Mouse (Mus musculus) right cerebral cortex, postnatal 14 days (tissue): ENCODE measurements at regions not wholly inside any gene's neighbourhood (a gene's known extent, or its start where the extent isn't known, plus 50 kb on each side); places are given as distances from the start of the nearest gene placed in this dataset.

Experiments used
- DNase-seq: peaks from one replicate; pipeline ENCODE4 v3.0.0; 2022

GRCm38 (mm10) chr15:61127130-61127529, 204.3 kb upstream of the A1bg start:
- no peak for DNase-seq

DNA sequence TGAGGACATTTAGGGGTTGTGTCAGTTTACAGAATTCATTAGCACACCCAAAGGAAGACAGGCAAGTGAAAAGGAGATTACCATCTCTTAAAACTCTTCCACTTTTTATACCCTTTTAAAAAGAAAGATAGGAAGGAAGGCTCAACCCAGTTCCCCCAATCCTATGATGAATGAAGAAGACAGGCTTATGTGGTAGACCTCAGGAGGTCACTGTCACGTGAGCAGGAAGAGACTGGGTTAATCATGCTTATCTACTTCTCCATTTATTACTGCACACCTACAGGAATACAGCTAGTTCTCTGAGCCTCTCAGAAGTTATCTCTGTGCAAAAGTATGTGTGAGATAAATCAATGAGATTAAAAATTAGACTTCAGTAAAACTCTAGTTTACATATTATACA, 194.1 kb upstream of the A1bg start:
- no peak for DNase-seq

GRCm38 (mm10) chr15:61109429-61110128, 186.8 kb upstream of the A1bg start:
- DNase-seq, result no peak

DNA sequence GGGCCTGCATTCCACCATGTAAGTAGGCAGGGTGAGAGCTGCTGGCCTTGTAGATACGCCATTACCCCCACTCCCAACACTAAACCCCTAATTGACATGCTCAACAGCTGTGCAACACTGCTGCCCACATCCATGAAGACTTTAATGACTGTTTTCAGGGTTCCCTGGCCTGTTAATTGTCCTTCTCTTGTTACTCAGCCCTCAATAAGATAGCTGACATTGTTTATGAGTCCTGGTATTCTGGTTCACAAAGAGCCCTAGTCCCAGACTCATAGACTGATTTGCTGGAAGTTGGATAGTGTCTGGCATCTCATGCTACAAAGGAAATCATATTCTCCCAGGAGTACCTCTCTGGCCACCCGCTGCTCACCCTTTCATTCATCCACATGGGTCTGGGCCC, 186.1 kb upstream of the A1bg start:
- no peak for DNase-seq

DNA sequence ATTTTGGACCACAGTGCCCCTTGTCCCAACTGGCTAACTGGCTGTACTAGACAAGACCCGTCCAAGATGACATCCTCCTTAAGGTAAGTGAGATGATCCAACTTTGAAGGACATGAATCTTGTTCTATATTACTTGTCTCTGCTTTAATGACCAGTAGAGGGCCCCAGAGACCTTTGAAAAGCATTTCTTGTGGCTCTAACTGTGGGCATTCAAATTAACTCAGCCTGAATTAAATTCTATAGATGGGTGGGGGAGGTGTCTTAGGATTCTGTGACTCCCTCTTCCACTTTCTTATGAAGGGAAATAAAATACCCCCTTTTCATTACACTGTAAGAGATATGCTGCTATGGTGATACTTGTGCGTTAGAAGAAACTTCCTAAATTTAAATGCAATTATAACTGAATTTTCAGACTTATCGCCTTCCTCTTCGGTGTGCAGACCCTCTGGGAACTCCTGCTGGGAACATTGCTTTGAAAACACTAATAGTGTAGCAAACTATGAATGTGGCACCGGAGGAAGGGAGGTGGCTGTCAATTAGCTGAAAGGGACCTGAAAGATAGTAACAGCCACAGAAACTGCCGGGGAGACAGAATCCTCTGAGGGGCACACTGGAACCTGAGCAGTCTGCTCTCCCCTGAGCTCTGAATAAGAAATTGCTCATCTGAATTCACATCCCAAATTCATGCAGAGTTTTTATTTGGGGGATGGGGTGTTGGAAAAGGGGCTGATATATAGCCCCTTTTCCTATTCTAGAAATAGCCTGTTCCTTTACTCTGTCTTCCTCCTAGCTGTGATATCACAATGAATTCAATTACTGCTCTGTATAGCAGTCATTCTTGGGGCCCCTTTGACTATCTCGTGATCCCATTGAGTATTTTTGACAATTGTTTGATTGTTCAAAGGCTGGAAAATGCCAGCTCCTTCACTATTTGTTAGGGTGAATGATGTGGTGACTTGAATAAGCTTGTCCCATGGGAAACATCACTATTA, 179.9 kb upstream of the A1bg start:
- DNase-seq, result peak; percentile 24

GRCm38 (mm10) chr15:61100807-61101206, 178.0 kb upstream of the A1bg start:
- no peak for DNase-seq

DNA sequence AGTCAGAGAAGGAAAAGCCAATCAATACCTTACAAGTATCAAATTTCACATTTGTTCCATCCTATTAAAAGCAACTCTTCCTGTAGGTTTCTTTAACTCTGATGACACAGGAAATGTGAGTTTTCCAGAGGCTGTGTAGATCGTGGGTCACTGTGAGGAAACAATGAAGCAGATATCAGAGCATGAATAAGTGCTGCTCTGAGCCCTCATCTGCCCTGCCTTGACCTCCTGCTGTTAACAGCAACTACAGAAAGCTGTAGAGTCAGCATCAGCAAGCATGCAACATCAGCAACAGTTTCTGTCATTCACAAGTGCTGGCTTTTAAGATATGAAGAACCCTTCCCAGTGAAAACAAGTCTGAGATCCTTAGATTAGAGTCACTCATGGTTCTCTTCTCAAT, 176.2 kb upstream of the A1bg start:
- no peak for DNase-seq

- no peak for DNase-seq
Observed at GRCm38 (mm10) chr15:61098519-61098918, 175.7 kb upstream of the A1bg start.

DNA sequence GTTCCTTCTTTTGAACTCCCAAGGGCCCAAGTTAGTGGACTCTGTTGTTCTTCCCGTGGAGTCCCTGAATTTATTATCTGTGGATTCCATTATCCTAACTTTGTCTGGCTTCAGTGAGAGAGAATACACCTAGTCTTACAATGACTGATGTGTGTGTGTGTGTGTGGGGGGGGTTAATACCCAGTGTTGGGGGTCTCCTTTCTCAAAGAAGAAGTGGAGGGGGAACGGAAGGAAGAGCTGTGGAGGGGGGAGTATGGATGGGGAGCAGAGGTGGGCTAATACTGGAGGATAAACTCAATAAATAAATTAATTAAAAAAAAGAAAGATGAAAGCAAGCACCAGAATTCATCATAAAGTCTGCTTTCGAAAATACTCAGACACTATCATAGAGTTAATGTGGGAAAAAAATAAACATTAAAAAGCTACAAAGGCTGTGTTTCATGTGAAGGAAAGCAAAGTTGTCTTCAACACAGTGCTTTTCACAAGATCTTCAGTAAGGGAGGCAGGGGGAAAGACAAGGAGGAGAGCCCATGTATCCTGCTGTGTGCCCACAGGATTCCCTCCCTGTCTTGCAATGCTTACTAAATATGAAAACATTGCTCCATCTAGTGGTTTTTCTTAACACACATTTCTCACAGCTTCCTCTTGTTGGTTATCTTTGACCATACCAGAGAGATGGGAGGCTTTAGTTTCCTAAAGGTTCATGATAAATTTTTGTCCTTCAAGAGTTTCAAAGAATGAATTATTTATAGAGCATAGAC, 173.4 kb upstream of the A1bg start:
- no peak for DNase-seq

- no peak for DNase-seq
Observed at GRCm38 (mm10) chr15:61055017-61055609, 132.3 kb upstream of the A1bg start.

DNA sequence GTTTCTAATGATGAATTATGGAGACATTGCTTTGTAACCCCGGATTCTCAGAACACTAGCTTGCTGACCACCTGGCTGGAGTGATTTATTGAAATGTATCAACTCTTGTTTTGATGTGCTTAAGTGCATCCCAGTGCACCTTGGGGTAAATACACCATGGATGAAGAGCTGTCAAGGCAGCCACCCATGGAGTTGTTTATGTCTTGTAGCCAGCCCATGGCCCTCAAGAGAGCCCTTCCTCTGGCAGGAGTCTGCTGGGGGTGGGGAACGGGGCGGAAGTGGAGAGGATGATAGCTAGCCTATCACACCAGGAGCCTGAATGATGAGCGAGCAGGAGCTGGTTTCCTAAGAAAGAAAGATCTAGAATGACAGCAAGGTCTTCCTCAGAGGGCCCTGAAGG, 128.6 kb upstream of the A1bg start:
- no peak for DNase-seq

DNA sequence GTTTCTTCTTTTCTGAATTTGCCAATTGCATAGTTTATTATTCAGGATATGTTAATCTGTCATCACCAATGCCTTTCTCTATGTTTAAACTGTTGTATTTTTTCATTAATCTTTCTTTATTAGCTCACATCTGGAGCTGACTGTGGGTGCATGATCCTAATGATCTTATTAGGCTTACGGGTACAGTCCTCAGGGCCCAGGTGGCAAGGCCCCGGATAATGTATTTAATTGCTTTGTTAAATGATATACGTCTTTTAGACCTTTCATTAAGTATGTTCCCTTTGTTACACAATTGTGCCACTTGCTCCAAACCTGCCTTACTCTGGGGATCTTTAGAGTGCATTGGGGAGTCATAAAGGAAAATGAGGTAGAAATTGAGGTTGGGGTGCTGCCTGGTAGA, 86.7 kb upstream of the A1bg start:
- no peak for DNase-seq

GRCm38 (mm10) chr15:61007461-61008059, 84.7 kb upstream of the A1bg start:
- no peak for DNase-seq

DNA sequence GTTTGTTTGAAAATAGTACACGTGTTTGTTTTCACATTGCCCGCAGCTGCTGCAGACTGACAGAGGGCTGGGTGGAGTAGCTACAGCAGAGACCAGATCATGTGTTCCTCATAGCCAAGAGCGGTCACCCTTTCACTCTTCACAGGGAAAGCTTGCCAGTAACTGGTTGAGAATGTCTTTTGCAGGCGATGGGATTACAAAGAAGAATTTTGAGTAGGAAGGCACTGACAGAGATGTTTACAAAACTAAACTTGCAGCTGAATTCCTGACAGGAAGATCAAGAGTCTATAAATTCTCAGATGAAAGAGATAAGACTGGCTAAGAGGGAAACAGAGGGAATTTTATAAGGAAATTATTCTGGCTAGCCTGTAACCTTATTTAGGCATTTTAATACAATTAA, 83.8 kb upstream of the A1bg start:
- DNase-seq, result no peak

DNA sequence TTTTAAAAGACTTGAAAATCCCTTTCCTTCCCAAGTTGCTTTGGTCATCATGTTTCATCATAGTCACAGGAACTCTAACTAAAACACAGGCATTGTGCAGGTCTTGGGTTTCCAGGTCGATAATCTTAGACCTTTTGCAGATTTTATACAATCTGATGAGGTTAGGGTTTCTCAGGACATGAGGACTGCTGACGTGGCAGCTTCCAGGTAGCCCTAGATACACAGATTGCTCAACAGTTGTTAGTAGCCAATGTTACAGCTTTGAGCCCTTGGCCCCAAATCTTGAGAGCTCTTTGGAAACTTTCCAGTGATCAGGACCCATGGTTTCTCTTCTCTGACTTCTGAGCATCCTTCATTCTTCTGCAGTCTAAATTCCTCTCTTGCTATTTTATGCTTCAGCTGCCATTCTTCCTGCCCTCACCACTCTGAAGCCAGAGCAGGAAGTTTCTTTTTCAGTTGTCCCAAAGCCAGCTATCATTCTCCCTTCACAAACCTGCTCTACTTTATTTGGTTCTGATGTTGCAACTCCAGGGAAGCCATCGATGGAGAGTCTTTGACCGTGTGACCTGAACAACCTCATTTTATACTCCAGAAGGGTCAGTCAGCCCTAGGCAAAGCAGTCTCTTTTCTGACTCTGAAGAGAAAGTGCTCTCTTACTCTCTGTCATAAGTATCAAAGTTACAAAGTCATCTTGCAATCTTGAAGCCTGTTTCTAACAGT, 71.3 kb upstream of the A1bg start:
- no peak for DNase-seq

DNA sequence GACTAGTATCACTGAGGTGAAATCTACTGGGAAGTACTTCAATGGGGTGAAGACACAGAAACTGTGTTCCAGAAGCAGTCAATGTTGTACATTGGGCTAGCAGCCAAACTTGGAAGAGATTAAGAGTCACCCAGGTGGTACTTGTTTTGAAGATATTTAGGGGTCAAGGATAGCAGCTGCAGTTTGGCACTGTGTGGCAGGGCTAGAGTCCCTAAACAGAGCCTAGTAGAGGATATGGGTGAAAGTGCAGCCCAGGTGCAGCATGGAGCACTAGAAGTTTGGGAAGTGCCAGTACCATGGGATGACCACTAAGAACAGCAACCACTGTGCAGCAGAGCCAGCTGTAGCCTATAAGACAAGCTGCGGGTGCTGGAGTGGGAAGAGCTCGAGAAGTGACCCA, 70.6 kb upstream of the A1bg start:
- no peak for DNase-seq

DNA sequence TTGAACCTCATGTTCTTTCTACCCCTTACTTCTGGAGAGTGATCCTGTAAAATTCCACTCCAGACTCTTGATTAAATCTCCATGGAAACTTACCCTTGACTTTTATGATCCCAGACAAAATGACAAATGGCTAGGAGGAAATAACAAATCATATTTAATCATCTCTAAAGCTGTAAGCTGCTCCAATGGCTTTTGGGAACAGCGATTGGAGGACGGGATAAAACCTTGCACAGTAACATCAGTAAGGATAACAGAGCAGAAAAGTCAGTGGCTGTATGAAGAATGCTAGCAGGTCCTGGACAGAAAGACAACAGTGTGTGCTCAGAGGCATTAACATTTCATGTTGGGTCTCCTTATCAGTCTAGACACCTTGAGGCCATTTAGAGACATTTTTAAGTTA, 59.8 kb upstream of the A1bg start:
- no peak for DNase-seq
